Mouse (Mus musculus): ENCODE measurements at regions not wholly inside any gene's neighbourhood (a gene's known extent, or its start where the extent isn't known, plus 50 kb on each side); places are given as distances from the start of the nearest gene placed in this dataset.

DNA sequence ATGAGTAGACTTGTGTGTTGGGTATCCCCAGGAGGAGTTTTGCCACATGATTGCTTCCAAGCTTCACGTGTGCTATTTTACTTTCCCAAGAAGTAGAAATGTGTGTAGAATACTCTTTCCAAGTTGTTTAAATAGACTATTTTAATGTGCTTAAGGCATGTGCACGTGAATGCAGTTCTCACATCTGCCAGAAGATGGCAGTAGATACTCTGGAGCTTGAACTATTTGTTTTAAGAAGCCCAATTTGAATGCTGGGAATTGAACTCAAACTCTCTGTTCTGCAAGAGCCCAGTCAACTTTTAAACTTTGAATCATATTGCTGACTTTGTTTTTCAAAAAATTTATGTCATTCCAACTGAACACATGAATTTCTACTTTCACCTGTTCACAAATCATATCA lies 431.3 kb upstream of the Reg3g start:
- no peaks in the 10 kb centered on the region for H3K4me1 ChIP-seq (replicated peaks)
- no peak overlapping the region for H3K4me3 ChIP-seq
- 4% methylated on average over 2 of the region's 2 CpGs for WGBS
- H3K9ac ChIP-seq, result no peak overlapping the region
- no peak overlapping the region for H3K27ac ChIP-seq
- no peaks in the 10 kb centered on the region for H3K36me3 ChIP-seq
- ATAC-seq (ENCODE audit: low FRiP score), result no peak
- H3K4me2 ChIP-seq, result no peak overlapping the region
- no peaks in the 10 kb centered on the region for H3K9me3 ChIP-seq
- no peaks in the 10 kb centered on the region for H3K27me3 ChIP-seq

- Histone ChIP-seq H3K27ac (no peak overlapping the region), H3K4me3 (no peak overlapping the region), H3K9me3 (no peaks in the 10 kb centered on the region), H3K4me2 (no peak overlapping the region), H3K9ac (no peak overlapping the region), H3K4me1 (replicated peaks) (no peaks in the 10 kb centered on the region), H3K27me3 (no peaks in the 10 kb centered on the region), H3K36me3 (no peaks in the 10 kb centered on the region)
- WGBS, result 80% methylated on average over 3 of the region's 3 CpGs
- no peak for ATAC-seq (ENCODE audit: low FRiP score)
Observed at GRCm38 (mm10) chr6:78892730-78893129, 424.1 kb upstream of the Reg3g start.

DNA sequence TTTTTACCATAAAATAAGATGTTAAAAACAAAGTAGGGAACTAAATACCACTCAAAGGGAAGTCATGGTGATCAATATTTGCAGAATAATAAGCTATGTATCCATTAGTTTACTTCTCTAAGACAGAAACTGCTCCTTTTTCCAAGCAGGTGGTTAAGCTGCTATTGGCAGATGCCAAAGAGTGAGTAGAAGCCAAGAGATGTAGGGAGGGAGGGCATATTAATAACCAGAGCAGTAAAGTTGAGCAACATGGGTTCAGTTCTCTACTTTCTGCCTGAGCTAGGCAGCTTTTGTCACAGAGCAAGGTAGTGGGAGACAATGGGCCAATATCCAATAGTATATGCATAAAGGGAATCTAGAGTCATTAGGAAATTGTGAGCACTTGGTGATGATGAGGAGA lies 394.4 kb upstream of the Reg3g start:
- H3K4me1 ChIP-seq (replicated peaks), result no peaks in the 10 kb centered on the region
- H3K27me3 ChIP-seq, result no peaks in the 10 kb centered on the region
- no peaks in the 10 kb centered on the region for H3K9me3 ChIP-seq
- no peak for ATAC-seq (ENCODE audit: low FRiP score)
- no peak overlapping the region for H3K4me2 ChIP-seq
- no peak overlapping the region for H3K4me3 ChIP-seq
- no peak overlapping the region for H3K9ac ChIP-seq
- no peaks in the 10 kb centered on the region for H3K36me3 ChIP-seq
- no peak overlapping the region for H3K27ac ChIP-seq

DNA sequence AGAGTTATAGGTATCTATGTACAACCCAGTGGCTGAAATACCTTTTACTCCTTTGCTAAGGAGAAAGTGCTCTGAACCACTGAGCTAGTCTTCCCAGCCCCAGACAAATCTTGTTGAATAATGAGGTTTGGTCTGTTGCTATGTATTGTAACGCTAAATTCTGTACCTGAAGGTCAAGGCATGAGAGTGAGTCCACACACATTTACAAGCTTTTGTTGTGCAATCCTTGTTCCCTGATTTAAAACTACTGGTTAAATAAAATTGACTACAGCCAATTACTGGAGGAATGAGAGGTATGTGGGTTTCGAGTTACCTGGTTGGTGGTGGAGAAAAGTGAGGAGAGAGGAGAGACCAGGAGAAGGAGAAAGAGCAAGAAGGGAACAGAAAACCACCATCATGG lies 372.6 kb upstream of the Reg3g start:
- H3K27ac ChIP-seq, result no peak overlapping the region
- H3K4me2 ChIP-seq, result no peak overlapping the region
- H3K9ac ChIP-seq, result no peak overlapping the region
- H3K4me1 ChIP-seq (replicated peaks), result no peaks in the 10 kb centered on the region
- no peaks in the 10 kb centered on the region for H3K36me3 ChIP-seq
- no peak overlapping the region for H3K4me3 ChIP-seq
- no peak for ATAC-seq (ENCODE audit: low FRiP score)
- WGBS, result 73% methylated on average over 2 of the region's 2 CpGs
- H3K9me3 ChIP-seq, result no peaks in the 10 kb centered on the region
- no peaks in the 10 kb centered on the region for H3K27me3 ChIP-seq

DNA sequence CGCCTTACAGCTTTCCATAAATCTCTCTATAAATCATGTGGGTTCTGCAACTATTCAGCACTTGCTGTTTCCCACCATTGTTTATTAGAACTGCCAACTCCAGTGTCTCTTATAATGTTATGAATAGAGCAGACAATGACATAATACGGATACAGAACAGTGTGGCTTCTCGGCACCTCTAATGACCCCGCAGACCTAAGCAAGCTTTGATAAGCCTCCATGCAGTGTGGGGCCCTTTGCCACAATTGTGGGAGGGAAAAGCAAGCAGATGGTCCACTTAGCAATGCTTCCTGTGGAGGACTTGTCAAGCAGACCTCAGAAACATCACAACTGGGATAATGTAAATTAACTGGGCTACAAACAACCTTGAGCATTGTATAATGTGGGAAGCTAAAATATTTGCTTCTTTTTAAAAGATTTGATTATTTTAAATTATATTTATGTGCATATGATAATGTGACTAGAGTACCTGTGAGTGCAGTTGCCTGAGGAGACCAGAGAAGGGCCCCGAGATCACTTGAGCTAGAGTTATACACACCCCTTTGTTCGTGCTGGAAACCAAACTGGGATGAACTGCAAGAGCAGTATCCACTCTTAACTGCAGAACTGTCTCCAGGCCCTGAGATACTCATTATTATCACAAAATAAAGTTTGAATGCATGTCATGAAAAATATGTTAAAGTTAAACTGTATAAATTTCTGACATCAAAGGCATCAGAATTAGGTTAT lies 357.4 kb upstream of the Reg3g start:
- no peaks in the 10 kb centered on the region for H3K9me3 ChIP-seq
- H3K4me3 ChIP-seq, result no peak overlapping the region
- no peak overlapping the region for H3K27ac ChIP-seq
- no peak overlapping the region for H3K4me2 ChIP-seq
- no peak overlapping the region for H3K9ac ChIP-seq
- 53% methylated on average over 6 of the region's 6 CpGs for WGBS
- H3K4me1 ChIP-seq (replicated peaks), result no peaks in the 10 kb centered on the region
- 0 out of 2 replicates have a peak, but pooled peaks have one; percentile 24 for ATAC-seq (ENCODE audit: low FRiP score)
- H3K27me3 ChIP-seq, result no peaks in the 10 kb centered on the region
- no peaks in the 10 kb centered on the region for H3K36me3 ChIP-seq

- H3K4me2 ChIP-seq, result no peak overlapping the region
- no peak overlapping the region for H3K9ac ChIP-seq
Observed at GRCm38 (mm10) chr6:78821251-78821650, 352.6 kb upstream of the Reg3g start.

GRCm38 (mm10) chr6:78797013-78797412 lies 328.3 kb upstream of the Reg3g start:
- ATAC-seq (ENCODE audit: low FRiP score), result no peak
- Histone ChIP-seq H3K36me3 (no peaks in the 10 kb centered on the region), H3K27me3 (no peaks in the 10 kb centered on the region), H3K9ac (no peak overlapping the region), H3K9me3 (no peaks in the 10 kb centered on the region), H3K4me2 (no peak overlapping the region), H3K4me1 (replicated peaks) (no peaks in the 10 kb centered on the region), H3K4me3 (no peak overlapping the region), H3K27ac (no peak overlapping the region)
- WGBS, result 59% methylated on average over 2 of the region's 2 CpGs

More at GRCm38 (mm10) chr6:78821251-78821650, 352.6 kb upstream of the Reg3g start:
- Histone ChIP-seq H3K36me3 (no peaks in the 10 kb centered on the region), H3K27me3 (no peaks in the 10 kb centered on the region), H3K9me3 (no peaks in the 10 kb centered on the region), H3K27ac (no peak overlapping the region), H3K4me3 (no peak overlapping the region), H3K4me1 (replicated peaks) (no peaks in the 10 kb centered on the region)
- ATAC-seq (ENCODE audit: low FRiP score), result no peak
- WGBS, result 98% methylated on average over 1 of the region's 1 CpGs

GRCm38 (mm10) chr6:78788972-78789371 lies 320.3 kb upstream of the Reg3g start:
- Histone ChIP-seq H3K27me3 (no peaks in the 10 kb centered on the region), H3K36me3 (no peaks in the 10 kb centered on the region), H3K4me1 (replicated peaks) (no peaks in the 10 kb centered on the region), H3K27ac (no peak overlapping the region), H3K4me3 (no peak overlapping the region), H3K4me2 (no peak overlapping the region), H3K9me3 (no peaks in the 10 kb centered on the region), H3K9ac (no peak overlapping the region)
- 88% methylated on average over 2 of the region's 2 CpGs for WGBS
- ATAC-seq (ENCODE audit: low FRiP score), result no peak

GRCm38 (mm10) chr6:78757619-78758018 lies 288.9 kb upstream of the Reg3g start:
- no peak for ATAC-seq (ENCODE audit: low FRiP score)
- 93% methylated on average over 3 of the region's 3 CpGs for WGBS
- H3K4me1 ChIP-seq (replicated peaks), result no peaks in the 10 kb centered on the region

More at GRCm38 (mm10) chr6:78757619-78758018, 288.9 kb upstream of the Reg3g start:
- Histone ChIP-seq H3K36me3 (no peaks in the 10 kb centered on the region), H3K9ac (no peak overlapping the region), H3K9me3 (no peaks in the 10 kb centered on the region), H3K27ac (no peak overlapping the region), H3K4me3 (no peak overlapping the region), H3K27me3 (no peaks in the 10 kb centered on the region), H3K4me2 (no peak overlapping the region)
